23 mouse cellular contexts compared by ENCODE assay signal in genomic region chr9:74922884-74923283, GRCm38 (mm10). TPM values are rescaled to one million over a fixed set of nuclear protein-coding genes. Genes with fewer than 3 reads are reported as not detected.
DNase-seq lines count a peak whose midpoint lies in the region; ATAC-seq and TF ChIP-seq lines count a peak whose summit lies in the region.
"Had no signal": no experiment of that assay in that cellular context is flagged by ENCODE, and none has a peak within 500 bp of the region (broad histone marks: within the 10 kb centered on the region; RNA-seq: fewer than 3 reads in every experiment).

No protein-coding gene starts in this region.

- no peak overlapping the region for H3K4me2 ChIP-seq in kidney, postnatal 0 days (ENCODE audit: low read length)
- H3K4me2 ChIP-seq in midbrain, embryonic 11.5 days: no peak overlapping the region
- no peak overlapping the region for H3K4me2 ChIP-seq in midbrain, embryonic 16.5 days (ENCODE audit: low read length)
- H3K4me2 ChIP-seq: forebrain, embryonic 15.5 days; heart, embryonic 12.5 days; heart, embryonic 15.5 days; hindbrain, embryonic 13.5 days had no signal

- peak overlapping the region; percentile 91 for H3K27ac ChIP-seq in kidney, adult 2 months (ENCODE audit: insufficient read depth, low read depth, low read length)
- no peak overlapping the region for H3K27ac ChIP-seq in kidney, postnatal 0 days
- no peak overlapping the region for H3K27ac ChIP-seq in midbrain, embryonic 11.5 days (ENCODE audit: low read depth, low read length)
- H3K27ac ChIP-seq in midbrain, embryonic 16.5 days (ENCODE audit: low read length): no peak overlapping the region
- H3K27ac ChIP-seq: forebrain, embryonic 15.5 days; hindbrain, embryonic 10.5 days; hindbrain, embryonic 13.5 days had no signal

- H3K9me3 ChIP-seq in kidney, postnatal 0 days (replicated peaks; ENCODE audit: low read length): no peaks in the 10 kb centered on the region
- no peaks in the 10 kb centered on the region for H3K9me3 ChIP-seq in midbrain, embryonic 11.5 days (ENCODE audit: control insufficient read depth, low read length)
- H3K9me3 ChIP-seq in midbrain, embryonic 16.5 days (replicated peaks; ENCODE audit: control insufficient read depth, low read length, poor library complexity, severe bottlenecking): peaks cover under 1% of the 10 kb centered on the region; the same call in 1 of the 2 replicates
- H3K9me3 ChIP-seq: forebrain, embryonic 15.5 days; heart, embryonic 12.5 days; heart, embryonic 15.5 days had no signal

- no peak overlapping the region for H3K9ac ChIP-seq in kidney, postnatal 0 days (ENCODE audit: low read depth, low read length)
- H3K9ac ChIP-seq in midbrain, embryonic 11.5 days (ENCODE audit: low read length): no peak overlapping the region
- H3K9ac ChIP-seq in midbrain, embryonic 16.5 days (ENCODE audit: low read depth, low read length): no peak overlapping the region
- H3K9ac ChIP-seq: forebrain, embryonic 15.5 days; heart, embryonic 12.5 days; heart, embryonic 15.5 days; hindbrain, embryonic 13.5 days had no signal

- no peak for DNase-seq in kidney, adult 2 months
- no peak for DNase-seq in kidney, postnatal 25 days
- DNase-seq in kidney, postnatal 0 days (ENCODE audit: low spot score): peak; percentile 62
- no peak for DNase-seq in kidney, postnatal 10 days
- peak; percentile 21 for DNase-seq in midbrain, embryonic 11.5 days (ENCODE audit: low spot score, missing footprints)
- DNase-seq: adrenal gland, adult 2 months; adrenal gland, postnatal 14 days; cerebellum, adult 11 months; cerebellum, adult 2 months; cerebellum, adult 9-11 months; cerebellum, postnatal 25 days; gastrocnemius, postnatal 25 days; heart, adult 18-20 months; heart, postnatal 10 days; heart, postnatal 36 days had no signal

- whole genome bisulfite sequencing in kidney, adult 2 months: 30% methylated on average over 3 of the region's 3 CpGs
- WGBS in kidney, postnatal 0 days: 24% methylated on average over 3 of the region's 3 CpGs
- 70% methylated on average over 3 of the region's 3 CpGs for WGBS in midbrain, embryonic 11.5 days
- WGBS in midbrain, embryonic 16.5 days: 76% methylated on average over 3 of the region's 3 CpGs

- H3K4me3 ChIP-seq in kidney, adult 2 months (ENCODE audit: insufficient read depth, low read depth, low read length): no peak overlapping the region
- H3K4me3 ChIP-seq in kidney, postnatal 0 days (replicated peaks; ENCODE audit: low read depth, low read length): no peak overlapping the region
- no peak overlapping the region for H3K4me3 ChIP-seq in midbrain, embryonic 11.5 days (ENCODE audit: low read depth, low read length)
- H3K4me3 ChIP-seq in midbrain, embryonic 16.5 days (ENCODE audit: low read depth, low read length): no peak overlapping the region
- H3K4me3 ChIP-seq: forebrain, embryonic 15.5 days; heart, embryonic 12.5 days; heart, embryonic 15.5 days; hindbrain, embryonic 10.5 days; hindbrain, embryonic 13.5 days had no signal

- H3K27me3 ChIP-seq in kidney, adult 2 months (replicated peaks; ENCODE audit: control insufficient read depth, insufficient read depth, low read length): no peaks in the 10 kb centered on the region
- no peaks in the 10 kb centered on the region for H3K27me3 ChIP-seq in kidney, postnatal 0 days (ENCODE audit: insufficient read depth, low read length)
- no peaks in the 10 kb centered on the region for H3K27me3 ChIP-seq in midbrain, embryonic 11.5 days (ENCODE audit: control insufficient read depth, insufficient read depth, low read length)
- no peaks in the 10 kb centered on the region for H3K27me3 ChIP-seq in midbrain, embryonic 16.5 days (ENCODE audit: control insufficient read depth, insufficient read depth, low read depth, low read length)
- H3K27me3 ChIP-seq: forebrain, embryonic 15.5 days; heart, embryonic 12.5 days; heart, embryonic 15.5 days; hindbrain, embryonic 13.5 days had no signal

- ATAC-seq in kidney, postnatal 0 days (replicated peaks; ENCODE audit: low FRiP score, low read depth): peak; percentile 30; the same call in 1 of the 2 replicates
- ATAC-seq in midbrain, embryonic 11.5 days (ENCODE audit: low FRiP score): no peak
- no peak for ATAC-seq in midbrain, embryonic 16.5 days
- ATAC-seq: CD4-positive, CD25-positive, alpha-beta regulatory T cell, adult 4 months; forebrain, embryonic 15.5 days; hindbrain, embryonic 16.5 days had no signal

- TF ChIP-seq POLR2A in kidney, adult 2 months (IDR thresholded peaks at IDR 0.05; ENCODE audit: low read depth, low read length): no peak

- H3K4me1 ChIP-seq in kidney, adult 2 months (ENCODE audit: control insufficient read depth, insufficient read depth, low read length): peaks cover 17% of the 10 kb centered on the region
- 0 out of 2 replicates have a peak, but pooled peaks cover 3% of the 10 kb centered on the region for H3K4me1 ChIP-seq in kidney, postnatal 0 days (replicated peaks; ENCODE audit: insufficient read depth, low read length)
- peaks cover 8% of the 10 kb centered on the region; the same call in 1 of the 2 replicates for H3K4me1 ChIP-seq in midbrain, embryonic 11.5 days (ENCODE audit: control insufficient read depth, insufficient read depth, low read length)
- peaks cover 11% of the 10 kb centered on the region; the same call in 1 of the 2 replicates for H3K4me1 ChIP-seq in midbrain, embryonic 16.5 days (ENCODE audit: control insufficient read depth, insufficient read depth, low read length)

- no peak for TF ChIP-seq CTCF in kidney, adult 2 months (conservative IDR thresholded peaks at IDR 0.05; ENCODE audit: insufficient read depth, insufficient read length, low read depth, low read length)
- no peak for TF ChIP-seq CTCF in kidney, postnatal 0 days (IDR thresholded peaks at IDR 0.05; ENCODE audit: low read depth)

- H3K36me3 ChIP-seq in kidney, adult 2 months (ENCODE audit: control insufficient read depth, insufficient read depth, low read length): no peaks in the 10 kb centered on the region
- no peaks in the 10 kb centered on the region for H3K36me3 ChIP-seq in kidney, postnatal 0 days (ENCODE audit: insufficient read depth, low read length)
- no peaks in the 10 kb centered on the region for H3K36me3 ChIP-seq in midbrain, embryonic 11.5 days (ENCODE audit: control insufficient read depth, insufficient read depth, low read length)
- no peaks in the 10 kb centered on the region for H3K36me3 ChIP-seq in midbrain, embryonic 16.5 days (ENCODE audit: control insufficient read depth, insufficient read depth, low read length)
- H3K36me3 ChIP-seq: forebrain, embryonic 15.5 days; heart, embryonic 12.5 days; heart, embryonic 15.5 days; hindbrain, embryonic 10.5 days; hindbrain, embryonic 13.5 days had no signal

RNA-seq across cellular contexts. Expression of gene Fam214a, which starts 29.8 kb away (rescaled TPM):
- 12.1 and 12.8 TPM in 2 replicates for polyA plus RNA-seq in kidney, adult 2 months (2012; rRNA removed)
- polyA plus RNA-seq in kidney, postnatal 0 days (2015; fragmentation: Nextera tagmentation; extraction: Ambion mirVana): 15.4 and 15.7 TPM in 2 replicates
- polyA plus RNA-seq in midbrain, embryonic 11.5 days (2014; fragmentation: Nextera tagmentation; extraction: Ambion mirVana): 17.6 and 18.9 TPM in 2 replicates
- polyA plus RNA-seq in midbrain, embryonic 16.5 days (2015; fragmentation: Nextera tagmentation; extraction: Ambion mirVana): 22.7 and 25.3 TPM in 2 replicates

Comparison
In these comparisons a context has a peak if more than half of its experiments do, and no peak if none do; other contexts are left out.
1. DNase-seq: peak in kidney, postnatal 0 days (single experiment) and midbrain, embryonic 11.5 days (single experiment); none in kidney, adult 2 months (single experiment), kidney, postnatal 25 days (0 of 2) and kidney, postnatal 10 days (single experiment).